Mouse (Mus musculus) midbrain, embryonic 13.5 days (tissue): ENCODE measurements at regions not wholly inside any gene's neighbourhood (a gene's known extent, or its start where the extent isn't known, plus 50 kb on each side); places are given as distances from the start of the nearest gene placed in this dataset. TPM values are rescaled to one million over a fixed set of nuclear protein-coding genes. Genes with fewer than 3 reads are reported as not detected.
"Not testable (repeated sequence)": the region's sequence is repeated elsewhere in the genome, so short reads cannot be mapped to it uniquely, and the experiment has no call there.

Source experiments
- ATAC-seq: fragments of 200-750 bp; cut with Nextera tagmentation; 2 replicates; pipeline ENCODE4 v1.8.0; 2017; ENCODE audit warnings: mild to moderate bottlenecking, moderate TSS enrichment, moderate library complexity
- H3K27ac ChIP-seq: fragments of 300-500 bp; sonication (generic); 2 replicates; pipeline ENCODE4 v1.5.1; 2015; ENCODE audit warnings: inconsistent platforms, mild to moderate bottlenecking, moderate library complexity
- H3K27me3 ChIP-seq: fragments of 300-500 bp; sonication (generic); 2 replicates; pipeline ENCODE4 v1.6.1; 2015; ENCODE audit warnings: mild to moderate bottlenecking, inconsistent platforms
- H3K36me3 ChIP-seq: fragments of 300-500 bp; sonication (generic); 2 replicates; pipeline ENCODE4 v1.6.1; 2015; ENCODE audit warnings: mild to moderate bottlenecking, inconsistent platforms
- H3K4me1 ChIP-seq: fragments of 300-500 bp; sonication (generic); replicated peaks from 2 replicates; pipeline ENCODE4 v1.6.1; 2015; ENCODE audit warnings: inconsistent platforms
- H3K4me2 ChIP-seq: fragments of 300-500 bp; sonication (generic); replicated peaks from 2 replicates; pipeline ENCODE4 v1.6.1; 2015; ENCODE audit warnings: moderate library complexity, mild to moderate bottlenecking, inconsistent platforms
- H3K4me3 ChIP-seq: fragments of 300-500 bp; sonication (generic); replicated peaks from 2 replicates; pipeline ENCODE4 v1.5.1; 2015; ENCODE audit warnings: mild to moderate bottlenecking, inconsistent platforms
- H3K9ac ChIP-seq: fragments of 300-500 bp; sonication (generic); replicated peaks from 2 replicates; pipeline ENCODE4 v1.6.1; 2015; ENCODE audit warnings: mild to moderate bottlenecking, inconsistent platforms
- H3K9me3 ChIP-seq: fragments of 300-500 bp; sonication (generic); 2 replicates; pipeline ENCODE4 v1.6.1; 2016; ENCODE audit warnings: mild to moderate bottlenecking, inconsistent platforms
- WGBS: fragments of 180-500 bp; shearing (Covaris S2); methylation state at CpG from one replicate; pipeline ENCODE4 v1.1.7; 2015; 5-methylcytosine and 5-hydroxymethylcytosine counted together
- microRNA-seq: library from miRNA; unstranded; fragments of <30 nt; microRNA quantifications from one replicate; pipeline ENCODE4, GENCODE M21; 2016

DNA sequence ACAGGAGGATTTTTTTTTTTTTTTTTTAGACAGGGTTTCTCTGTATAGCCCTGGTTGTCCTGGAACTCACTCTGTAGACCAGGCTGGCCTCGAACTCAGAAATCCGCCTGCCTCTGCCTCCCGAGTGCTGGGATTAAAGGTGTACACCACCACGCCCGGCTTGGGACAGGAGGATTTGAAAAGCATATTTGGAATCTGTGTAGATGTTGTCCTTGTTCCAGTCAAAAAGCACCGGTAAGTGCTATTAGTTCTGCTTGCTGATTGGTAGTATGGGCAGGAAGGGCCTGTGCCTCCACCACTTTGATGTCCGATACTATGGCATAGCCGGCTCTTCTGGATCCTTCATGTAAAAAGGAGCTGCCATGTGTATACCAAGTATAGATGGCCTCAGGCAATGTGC lies 66.5 kb upstream of the Lemd2 start:
- not testable (repeated sequence) for H3K4me2 ChIP-seq, H3K36me3 ChIP-seq, H3K27me3 ChIP-seq, ATAC-seq, H3K4me3 ChIP-seq, H3K9me3 ChIP-seq, H3K4me1 ChIP-seq, H3K27ac ChIP-seq, H3K9ac ChIP-seq
- WGBS, result 97% methylated on average over 8 of the region's 8 CpGs

GRCm38 (mm10) chr17:27264607-27265006 lies 60.3 kb upstream of the Lemd2 start:
- ATAC-seq, H3K27me3 ChIP-seq: not testable (repeated sequence)

GRCm38 (mm10) chr17:27262607-27263006 lies 58.3 kb upstream of the Lemd2 start:
- H3K9me3 ChIP-seq, result no peaks in the 10 kb centered on the region
- ATAC-seq, result no peak

More at GRCm38 (mm10) chr17:27264607-27265006, 60.3 kb upstream of the Lemd2 start:
- not testable (repeated sequence) for H3K9me3 ChIP-seq, H3K4me1 ChIP-seq, H3K36me3 ChIP-seq, H3K4me3 ChIP-seq, H3K9ac ChIP-seq, H3K4me2 ChIP-seq, H3K27ac ChIP-seq
- 93% methylated on average over 7 of the region's 9 CpGs for WGBS

DNA sequence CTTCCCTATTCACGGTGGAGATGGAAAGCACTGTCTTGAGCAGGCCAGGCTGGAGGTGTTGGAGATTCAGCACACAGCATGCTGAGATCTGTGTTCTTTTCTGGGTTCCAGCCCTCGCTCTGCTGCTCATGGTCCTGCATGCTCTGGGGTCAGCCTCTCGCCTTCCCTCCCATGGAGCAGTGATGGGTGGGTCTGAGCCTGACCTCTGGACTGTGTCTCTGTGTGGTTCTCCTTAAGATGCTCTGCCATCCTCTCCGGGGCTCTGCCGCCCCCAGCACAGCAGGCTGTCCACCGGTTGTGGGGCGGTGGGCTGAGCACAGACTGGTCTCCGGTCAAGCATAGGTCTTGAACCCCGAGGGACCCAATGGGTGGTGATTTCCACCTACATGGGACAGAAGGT lies 57.7 kb upstream of the Lemd2 start:
- WGBS, result 95% methylated on average over 9 of the region's 9 CpGs
- no peak overlapping the region for H3K4me2 ChIP-seq
- no peaks in the 10 kb centered on the region for H3K9me3 ChIP-seq
- no peaks in the 10 kb centered on the region for H3K27me3 ChIP-seq
- ATAC-seq, result no peak
- no peak overlapping the region for H3K4me3 ChIP-seq
- no peaks in the 10 kb centered on the region for H3K4me1 ChIP-seq
- no peaks in the 10 kb centered on the region for H3K36me3 ChIP-seq
- H3K27ac ChIP-seq, result no peak overlapping the region
- H3K9ac ChIP-seq, result no peak overlapping the region

More at GRCm38 (mm10) chr17:27262607-27263006, 58.3 kb upstream of the Lemd2 start:
- Histone ChIP-seq H3K36me3 (no peaks in the 10 kb centered on the region), H3K27me3 (no peaks in the 10 kb centered on the region), H3K4me1 (no peaks in the 10 kb centered on the region), H3K4me2 (no peak overlapping the region), H3K27ac (no peak overlapping the region), H3K9ac (no peak overlapping the region), H3K4me3 (no peak overlapping the region)
- 80% methylated on average over 4 of the region's 4 CpGs for WGBS

DNA sequence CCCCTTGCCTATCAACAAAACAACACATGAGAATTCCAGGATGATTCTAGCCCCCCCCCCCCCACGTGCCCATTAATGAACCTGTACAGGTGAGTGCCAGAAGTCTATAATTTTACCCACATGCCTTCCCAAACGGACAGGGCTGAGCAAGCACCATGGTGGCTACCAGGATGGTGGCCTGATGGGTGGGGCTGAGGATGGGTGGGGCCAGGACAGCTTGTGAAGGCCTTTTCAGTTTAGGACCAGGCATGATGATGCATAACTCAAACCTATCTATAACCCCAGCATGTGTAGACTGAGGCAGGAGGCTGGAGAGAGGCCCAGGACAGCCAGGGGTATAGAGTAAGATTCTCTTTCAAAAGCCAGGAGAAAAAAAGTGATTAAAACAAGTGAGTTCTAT lies 57.0 kb upstream of the Lemd2 start:
- no peak overlapping the region for H3K9ac ChIP-seq
- H3K36me3 ChIP-seq, result no peaks in the 10 kb centered on the region
- H3K27ac ChIP-seq, result no peak overlapping the region
- no peak overlapping the region for H3K4me2 ChIP-seq
- H3K4me1 ChIP-seq, result no peaks in the 10 kb centered on the region
- no peaks in the 10 kb centered on the region for H3K27me3 ChIP-seq
- H3K9me3 ChIP-seq, result no peaks in the 10 kb centered on the region
- ATAC-seq, result no peak
- 74% methylated on average over 2 of the region's 2 CpGs for WGBS
- no peak overlapping the region for H3K4me3 ChIP-seq

DNA sequence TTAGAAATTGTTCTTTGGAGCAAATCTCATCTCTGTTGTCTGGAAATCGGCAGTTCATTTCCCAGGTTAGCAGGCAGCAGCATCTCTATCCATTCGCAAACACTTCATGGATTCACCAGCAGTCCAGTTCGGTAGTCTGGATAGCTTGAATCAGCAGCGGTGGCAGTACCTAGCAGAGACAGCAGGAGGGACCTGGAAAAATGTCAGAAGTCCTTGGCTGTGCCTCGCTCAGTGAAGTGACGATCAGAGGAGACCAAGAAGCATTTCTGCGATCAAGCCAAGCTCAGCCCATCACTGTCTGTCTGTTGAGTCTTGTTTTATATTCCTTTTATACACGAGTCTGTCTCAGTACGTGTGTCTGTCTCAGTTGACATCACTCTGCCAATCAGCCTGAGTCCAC lies 55.8 kb upstream of the Lemd2 start:
- no peak for ATAC-seq
- Histone ChIP-seq H3K4me2 (no peak overlapping the region), H3K4me3 (no peak overlapping the region), H3K9me3 (no peaks in the 10 kb centered on the region), H3K27ac (no peak overlapping the region), H3K9ac (no peak overlapping the region), H3K4me1 (no peaks in the 10 kb centered on the region), H3K27me3 (no peaks in the 10 kb centered on the region), H3K36me3 (no peaks in the 10 kb centered on the region)
- 94% methylated on average over 9 of the region's 9 CpGs for WGBS

DNA sequence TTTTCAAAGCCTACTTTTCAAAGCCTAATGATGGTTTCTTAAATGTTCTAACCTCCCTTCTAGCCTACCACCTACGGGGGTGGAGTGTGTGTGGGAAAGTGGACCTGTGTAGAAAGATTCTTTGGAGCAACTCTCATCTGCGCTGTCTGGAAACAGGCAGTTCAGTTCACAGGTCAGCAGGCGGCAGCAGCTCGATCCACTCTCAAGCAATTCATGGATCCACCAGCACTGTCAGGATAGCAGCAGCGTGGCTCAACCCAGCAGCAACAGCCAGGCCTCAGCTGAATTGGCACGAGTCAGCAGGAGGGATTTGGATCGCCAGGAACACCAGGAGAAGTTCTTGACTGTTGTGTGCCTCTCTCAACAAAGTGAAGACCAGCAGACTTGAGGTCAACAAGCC lies 53.1 kb upstream of the Lemd2 start:
- Histone ChIP-seq H3K27ac (no peak overlapping the region), H3K9me3 (no peaks in the 10 kb centered on the region), H3K27me3 (no peaks in the 10 kb centered on the region), H3K9ac (no peak overlapping the region), H3K4me1 (0 out of 2 replicates have a peak, but pooled peaks cover 3% of the 10 kb centered on the region), H3K36me3 (no peaks in the 10 kb centered on the region), H3K4me2 (no peak overlapping the region), H3K4me3 (no peak overlapping the region)
- WGBS, result 47% methylated on average over 7 of the region's 7 CpGs
- ATAC-seq, result 0 out of 2 replicates have a peak, but pooled peaks have one; percentile 53

GRCm38 (mm10) chr17:27255804-27256203 lies 51.5 kb upstream of the Lemd2 start:
- peaks cover 8% of the 10 kb centered on the region for H3K4me1 ChIP-seq
- no peak overlapping the region for H3K4me2 ChIP-seq
- no peak overlapping the region for H3K27ac ChIP-seq
- WGBS, result 92% methylated on average over 7 of the region's 7 CpGs
- H3K27me3 ChIP-seq, result no peaks in the 10 kb centered on the region
- no peaks in the 10 kb centered on the region for H3K36me3 ChIP-seq
- no peak overlapping the region for H3K4me3 ChIP-seq
- H3K9ac ChIP-seq, result 0 out of 2 replicates have a peak overlapping the region, but pooled peaks have one; percentile 6
- no peak for ATAC-seq
- no peaks in the 10 kb centered on the region for H3K9me3 ChIP-seq

Small RNA genes in the stretch of these regions (microRNA-seq; reads per million reads assigned to microRNA genes)
- not detected for gene Mir7214
- gene Mir7216, result not detected
- gene Mir7217, result not detected
- gene Mir7218, result not detected
